Mouse (Mus musculus): ENCODE results near the gene Soat2. TPM values are rescaled to one million over a fixed set of nuclear protein-coding genes. Genes with fewer than 3 reads are reported as not detected.

The Soat2 gene
- polyA plus RNA-seq, 1 experiment = 0.43 TPM

DNA sequence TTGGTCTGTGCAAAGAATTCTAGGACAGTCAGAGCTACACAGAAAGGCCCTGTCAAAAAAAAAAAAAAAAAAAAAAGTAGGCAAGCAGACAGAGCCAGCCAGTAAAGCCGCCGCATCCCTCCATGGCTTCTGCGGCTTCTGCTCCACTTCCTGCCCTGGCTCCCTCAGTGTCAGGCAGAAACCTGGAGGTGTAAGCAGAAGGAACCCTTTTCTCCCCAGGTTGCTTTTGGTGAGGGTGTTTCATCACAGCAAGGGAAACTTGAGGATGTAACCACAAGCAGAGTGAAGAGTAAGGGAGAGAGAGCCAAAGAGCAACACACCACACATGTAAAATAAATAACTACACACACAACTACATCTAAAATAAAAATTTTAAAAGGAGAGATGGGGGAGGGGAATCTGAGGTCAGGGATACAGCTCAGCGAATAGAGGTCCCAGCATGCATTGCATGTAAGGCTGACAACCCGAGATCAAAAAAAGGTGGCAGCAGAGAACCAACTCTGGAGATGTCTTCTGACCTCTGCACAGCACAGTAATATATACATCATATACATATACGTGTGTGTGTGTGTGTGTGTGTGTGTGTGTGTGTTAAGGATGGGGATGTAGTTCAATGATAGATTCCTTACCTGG, 15.3 kb downstream of the Soat2 start:
- Histone ChIP-seq H3K27me3 (ENCODE audit: control insufficient read depth, insufficient read depth, insufficient read length) (no peaks in the 10 kb centered on the region), H3K36me3 (ENCODE audit: control insufficient read depth, insufficient read depth) (no peaks in the 10 kb centered on the region), H3K4me3 (no peak overlapping the region), H3K4me2 (ENCODE audit: low read depth) (no peak overlapping the region), H3K79me2 (ENCODE audit: control insufficient read depth, insufficient read depth) (no peaks in the 10 kb centered on the region), H3ac (ENCODE audit: control insufficient read depth, insufficient read length) (no peak overlapping the region)
- no peak for TF ChIP-seq USF1 (IDR thresholded peaks at IDR 0.05; ENCODE audit: low read depth)
- no peak for TF ChIP-seq CEBPB (IDR thresholded peaks at IDR 0.05; ENCODE audit: insufficient read depth, poor library complexity, severe bottlenecking)
- TF ChIP-seq MAX (IDR thresholded peaks at IDR 0.05; ENCODE audit: low read depth) = no peak
- TF ChIP-seq TCF3 (IDR thresholded peaks at IDR 0.05; ENCODE audit: insufficient read length, low read depth) = no peak
- TF ChIP-seq POLR2AphosphoS2 (IDR thresholded peaks at IDR 0.05; ENCODE audit: insufficient read length, low read depth) = no peak
- TF ChIP-seq SRF (IDR thresholded peaks at IDR 0.05; ENCODE audit: control insufficient read depth, insufficient read length, low read depth) = no peak

DNA sequence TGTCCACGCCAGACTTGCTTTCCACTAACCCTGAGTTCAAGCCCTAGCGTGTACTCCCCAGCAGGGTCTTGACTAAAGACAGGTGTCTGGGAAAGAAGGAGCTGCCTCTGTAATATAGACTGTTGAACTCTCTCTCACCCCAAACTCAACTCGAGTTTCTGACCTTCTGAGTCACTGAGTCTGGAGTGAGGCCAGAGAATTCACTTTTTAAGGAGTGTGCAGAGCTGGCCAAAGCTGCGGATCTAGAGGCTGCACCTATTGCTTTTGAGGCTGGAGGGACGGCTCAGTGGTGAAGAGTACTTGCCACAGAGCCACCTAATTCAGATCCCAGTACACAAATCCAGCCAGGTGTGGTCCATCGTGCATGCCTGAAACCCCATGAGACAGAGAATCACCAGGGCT, 17.3 kb downstream of the Soat2 start:
- Histone ChIP-seq H3K4me3 (no peak overlapping the region), H3K36me3 (ENCODE audit: control insufficient read depth, insufficient read depth) (no peaks in the 10 kb centered on the region), H3K4me2 (ENCODE audit: low read depth) (peak overlapping the region; percentile 55), H3ac (ENCODE audit: control insufficient read depth, insufficient read length) (no peak overlapping the region), H3K79me2 (ENCODE audit: control insufficient read depth, insufficient read depth) (no peaks in the 10 kb centered on the region), H3K27me3 (ENCODE audit: control insufficient read depth, insufficient read depth, insufficient read length) (no peaks in the 10 kb centered on the region)
- TF ChIP-seq CEBPB (IDR thresholded peaks at IDR 0.05; ENCODE audit: insufficient read depth, poor library complexity, severe bottlenecking) = no peak
- peak in 2 of 3 experiments; percentile 61 for TF ChIP-seq MYOD1 (IDR thresholded peaks at IDR 0.05; ENCODE audit: control insufficient read depth in 1 of 3, insufficient read length in 2 of 3, low read depth in 2 of 3)
- no peak for TF ChIP-seq POLR2A (IDR thresholded peaks at IDR 0.05; ENCODE audit: insufficient read length, low read depth)
- TF ChIP-seq MYOG (IDR thresholded peaks at IDR 0.05; ENCODE audit: control insufficient read depth in 1 of 3, insufficient read depth in 1 of 3, insufficient read length in 2 of 3, low read depth in 2 of 3) = peak in 1 of 3 experiments; percentile 26

DNA sequence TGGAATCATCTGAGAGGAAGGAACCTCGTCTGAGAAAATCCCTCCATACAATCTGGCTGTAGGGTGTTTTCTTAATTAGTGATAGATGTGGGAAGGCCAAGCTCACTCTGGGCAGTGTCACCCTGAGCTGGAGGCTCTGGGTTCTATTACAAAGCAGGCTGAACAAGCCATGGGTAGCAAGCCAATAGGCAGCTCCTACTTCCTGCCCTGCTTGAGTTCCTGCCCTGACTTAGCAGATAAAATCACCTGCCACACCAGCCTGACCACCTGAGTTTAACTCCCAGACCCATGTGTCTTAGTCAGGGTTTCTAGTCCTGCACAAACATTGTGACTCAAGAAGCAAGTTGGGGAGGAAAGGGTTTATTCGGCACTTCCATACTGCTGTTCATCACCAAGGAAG, 18.7 kb downstream of the Soat2 start:
- no peak for TF ChIP-seq MYOD1 (IDR thresholded peaks at IDR 0.05; ENCODE audit: control insufficient read depth in 1 of 3, insufficient read length in 2 of 3, low read depth in 2 of 3)
- TF ChIP-seq MAX (IDR thresholded peaks at IDR 0.05; ENCODE audit: low read depth) = no peak
- no peak for TF ChIP-seq POLR2AphosphoS2 (IDR thresholded peaks at IDR 0.05; ENCODE audit: insufficient read length, low read depth)
- TF ChIP-seq CEBPB (IDR thresholded peaks at IDR 0.05; ENCODE audit: insufficient read depth, poor library complexity, severe bottlenecking) = no peak
- no peak for TF ChIP-seq MYOG (IDR thresholded peaks at IDR 0.05; ENCODE audit: control insufficient read depth in 1 of 3, insufficient read depth in 1 of 3, insufficient read length in 2 of 3, low read depth in 2 of 3)
- TF ChIP-seq E2F4 (IDR thresholded peaks at IDR 0.05; ENCODE audit: insufficient read depth) = no peak
- no peak for TF ChIP-seq POLR2A (IDR thresholded peaks at IDR 0.05; ENCODE audit: insufficient read length, low read depth)
- TF ChIP-seq REST (IDR thresholded peaks at IDR 0.05; ENCODE audit: insufficient read depth, insufficient read length) = no peak
- TF ChIP-seq SRF (IDR thresholded peaks at IDR 0.05; ENCODE audit: control insufficient read depth, insufficient read length, low read depth) = no peak
- no peak for TF ChIP-seq USF1 (IDR thresholded peaks at IDR 0.05; ENCODE audit: low read depth)
- TF ChIP-seq TCF3 (IDR thresholded peaks at IDR 0.05; ENCODE audit: insufficient read length, low read depth) = no peak
- TF ChIP-seq TCF12 (IDR thresholded peaks at IDR 0.05; ENCODE audit: insufficient read depth, poor library complexity, severe bottlenecking) = no peak
- no peaks in the 10 kb centered on the region for H3K79me2 ChIP-seq (ENCODE audit: control insufficient read depth, insufficient read depth)
- H3ac ChIP-seq (ENCODE audit: control insufficient read depth, insufficient read length) = no peak overlapping the region
- H3K4me2 ChIP-seq (ENCODE audit: low read depth) = no peak overlapping the region
- H3K36me3 ChIP-seq (ENCODE audit: control insufficient read depth, insufficient read depth) = no peaks in the 10 kb centered on the region
- H3K27me3 ChIP-seq (ENCODE audit: control insufficient read depth, insufficient read depth, insufficient read length) = no peaks in the 10 kb centered on the region
- no peak overlapping the region for H3K4me3 ChIP-seq

DNA sequence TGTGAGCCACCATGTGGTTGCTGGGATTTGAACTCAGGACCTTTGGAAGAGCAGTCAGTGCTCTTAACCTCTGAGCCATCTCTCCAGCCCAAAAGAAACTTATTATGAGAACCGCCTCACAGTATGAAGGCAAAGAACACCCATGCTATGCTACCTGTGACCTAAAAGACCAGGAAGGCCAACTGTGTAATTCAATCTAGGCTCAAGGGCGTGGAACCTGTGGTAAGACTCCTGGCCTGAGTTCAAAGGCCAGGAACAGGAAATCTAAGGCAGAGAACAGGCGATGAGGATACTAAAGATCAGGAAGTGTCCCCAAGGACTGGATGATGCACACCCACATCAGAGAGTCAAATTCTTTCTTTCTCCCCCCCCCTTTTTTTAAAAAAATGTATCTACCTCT, 23.3 kb downstream of the Soat2 start:
- Histone ChIP-seq H3K36me3 (ENCODE audit: control insufficient read depth, insufficient read depth) (no peaks in the 10 kb centered on the region), H3ac (ENCODE audit: control insufficient read depth, insufficient read length) (no peak overlapping the region), H3K27me3 (ENCODE audit: control insufficient read depth, insufficient read depth, insufficient read length) (no peaks in the 10 kb centered on the region), H3K79me2 (ENCODE audit: control insufficient read depth, insufficient read depth) (no peaks in the 10 kb centered on the region), H3K4me3 (no peak overlapping the region), H3K4me2 (ENCODE audit: low read depth) (no peak overlapping the region)
- TF ChIP-seq CEBPB (IDR thresholded peaks at IDR 0.05; ENCODE audit: insufficient read depth, poor library complexity, severe bottlenecking) (no peak), POLR2AphosphoS2 (IDR thresholded peaks at IDR 0.05; ENCODE audit: insufficient read length, low read depth) (no peak), POLR2A (IDR thresholded peaks at IDR 0.05; ENCODE audit: insufficient read length, low read depth) (no peak), TCF12 (IDR thresholded peaks at IDR 0.05; ENCODE audit: insufficient read depth, poor library complexity, severe bottlenecking) (no peak), E2F4 (IDR thresholded peaks at IDR 0.05; ENCODE audit: insufficient read depth) (no peak), REST (IDR thresholded peaks at IDR 0.05; ENCODE audit: insufficient read depth, insufficient read length) (no peak), MYOG (IDR thresholded peaks at IDR 0.05; ENCODE audit: control insufficient read depth in 1 of 3, insufficient read depth in 1 of 3, insufficient read length in 2 of 3, low read depth in 2 of 3) (no peak), MYOD1 (IDR thresholded peaks at IDR 0.05; ENCODE audit: control insufficient read depth in 1 of 3, insufficient read length in 2 of 3, low read depth in 2 of 3) (no peak), MAX (IDR thresholded peaks at IDR 0.05; ENCODE audit: low read depth) (no peak), SRF (IDR thresholded peaks at IDR 0.05; ENCODE audit: control insufficient read depth, insufficient read length, low read depth) (no peak), TCF3 (IDR thresholded peaks at IDR 0.05; ENCODE audit: insufficient read length, low read depth) (no peak), USF1 (IDR thresholded peaks at IDR 0.05; ENCODE audit: low read depth) (no peak)

DNA sequence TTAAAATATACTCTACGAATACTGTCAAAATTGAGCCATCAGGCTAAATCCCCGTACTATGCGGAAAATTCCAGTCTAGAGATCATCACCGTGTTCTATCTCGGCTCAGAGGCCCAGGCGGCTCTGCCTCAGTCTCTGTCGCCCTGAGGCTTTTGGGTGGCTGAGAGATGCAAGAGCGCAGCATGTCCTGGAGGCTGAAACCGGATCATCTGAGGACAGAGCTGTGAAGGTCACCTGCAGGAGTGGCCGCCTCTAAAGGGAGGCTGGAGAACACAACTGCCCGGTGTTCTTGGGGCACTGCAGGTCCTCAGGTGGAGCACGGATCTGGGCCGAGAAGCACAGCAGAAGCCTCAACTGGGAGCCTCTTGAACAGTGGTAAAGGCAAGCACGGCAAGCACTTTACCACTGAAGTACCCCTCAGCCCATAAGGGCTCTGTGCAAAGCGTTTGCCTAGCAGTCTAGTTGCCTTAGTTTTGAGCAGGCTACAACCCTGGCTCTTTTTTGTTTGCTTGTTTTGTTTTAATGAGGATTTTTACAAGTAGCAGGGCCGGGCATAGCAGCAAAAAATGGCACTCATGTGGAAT, 25.5 kb downstream of the Soat2 start:
- H3ac ChIP-seq (ENCODE audit: control insufficient read depth, insufficient read length) = no peak overlapping the region
- no peak overlapping the region for H3K4me2 ChIP-seq (ENCODE audit: low read depth)
- H3K79me2 ChIP-seq (ENCODE audit: control insufficient read depth, insufficient read depth) = no peaks in the 10 kb centered on the region
- H3K4me3 ChIP-seq = no peak overlapping the region
- H3K27me3 ChIP-seq (ENCODE audit: control insufficient read depth, insufficient read depth, insufficient read length) = no peaks in the 10 kb centered on the region
- TF ChIP-seq POLR2A (IDR thresholded peaks at IDR 0.05; ENCODE audit: insufficient read length, low read depth) = no peak
- no peak for TF ChIP-seq SRF (IDR thresholded peaks at IDR 0.05; ENCODE audit: control insufficient read depth, insufficient read length, low read depth)
- no peak for TF ChIP-seq USF1 (IDR thresholded peaks at IDR 0.05; ENCODE audit: low read depth)
- no peak for TF ChIP-seq MAX (IDR thresholded peaks at IDR 0.05; ENCODE audit: low read depth)
- no peak for TF ChIP-seq MYOD1 (IDR thresholded peaks at IDR 0.05; ENCODE audit: control insufficient read depth in 1 of 3, insufficient read length in 2 of 3, low read depth in 2 of 3)
- TF ChIP-seq TCF3 (IDR thresholded peaks at IDR 0.05; ENCODE audit: insufficient read length, low read depth) = no peak
- TF ChIP-seq REST (IDR thresholded peaks at IDR 0.05; ENCODE audit: insufficient read depth, insufficient read length) = no peak
- no peak for TF ChIP-seq E2F4 (IDR thresholded peaks at IDR 0.05; ENCODE audit: insufficient read depth)
- TF ChIP-seq MYOG (IDR thresholded peaks at IDR 0.05; ENCODE audit: control insufficient read depth in 1 of 3, insufficient read depth in 1 of 3, insufficient read length in 2 of 3, low read depth in 2 of 3) = no peak
- no peak for TF ChIP-seq POLR2AphosphoS2 (IDR thresholded peaks at IDR 0.05; ENCODE audit: insufficient read length, low read depth)
- TF ChIP-seq TCF12 (IDR thresholded peaks at IDR 0.05; ENCODE audit: insufficient read depth, poor library complexity, severe bottlenecking) = no peak
- no peaks in the 10 kb centered on the region for H3K36me3 ChIP-seq (ENCODE audit: control insufficient read depth, insufficient read depth)
